Mouse (Mus musculus) ES-E14 (cell line): Measurements from ENCODE around the gene Rab7b. TPM values are rescaled to one million over a fixed set of nuclear protein-coding genes. Genes with fewer than 3 reads are reported as not detected.
A peak's percentile ranks its signal among the peaks of the same experiment; 100 is the strongest.

Experiments
- DNase-seq: peaks from one replicate; pipeline ENCODE4 v3.0.0-alpha.2; 2013; ENCODE audit warnings: low read depth, low spot score
- H3K27ac ChIP-seq: 2 replicates; pipeline ENCODE4 v1.5.1; 2012; ENCODE audit warnings: low read depth, mild to moderate bottlenecking, low read length, moderate library complexity, mixed read lengths; ENCODE audit not compliant: poor library complexity, insufficient read depth, severe bottlenecking
- H3K36me3 ChIP-seq: 2 replicates; pipeline ENCODE4 v1.6.1; 2012; ENCODE audit warnings: mild to moderate bottlenecking, low read length, moderate library complexity, mixed read lengths; ENCODE audit not compliant: control insufficient read depth, poor library complexity, insufficient read depth, severe bottlenecking
- H3K4me1 ChIP-seq, 2 experiments: fragments of 150-350 bp in 1 of 2; sonication (generic) in 1 of 2; 2 replicates each; pipeline ENCODE4 v1.6.1; 2012; ENCODE audit warnings: low read length in 2 of 2, mild to moderate bottlenecking in 1 of 2, mixed read lengths in 1 of 2; ENCODE audit not compliant: control insufficient read depth in 2 of 2, insufficient read depth in 2 of 2, poor library complexity in 1 of 2
- H3K4me3 ChIP-seq, 2 experiments: fragments of 150-350 bp in 1 of 2; sonication (generic) in 1 of 2; 2 replicates each; pipeline ENCODE4 v1.5.1; 2012; ENCODE audit warnings: low read length in 2 of 2, low read depth in 1 of 2, mild to moderate bottlenecking in 1 of 2, mixed read lengths in 1 of 2; ENCODE audit not compliant: insufficient read depth in 1 of 2, poor library complexity in 1 of 2, severe bottlenecking in 1 of 2
- H3K9ac ChIP-seq: 2 replicates; pipeline ENCODE4 v1.6.1; 2012; ENCODE audit warnings: low read depth, mild to moderate bottlenecking, low read length, mixed read lengths; ENCODE audit not compliant: poor library complexity, insufficient read depth, severe bottlenecking
- H3K9me3 ChIP-seq: fragments of 150-350 bp; sonication (generic); 2 replicates; pipeline ENCODE4 v1.6.1; 2012; ENCODE audit warnings: low read depth, mild to moderate bottlenecking, low read length; ENCODE audit not compliant: control insufficient read depth, insufficient read depth
- CHD2 ChIP-seq: IDR thresholded peaks from 2 replicates; pipeline ENCODE4 v1.6.1; 2014; ENCODE audit warnings: mild to moderate bottlenecking, low read depth, low read length, inconsistent platforms
- HCFC1 ChIP-seq: IDR thresholded peaks from 2 replicates; pipeline ENCODE4 v1.6.1; 2012; ENCODE audit warnings: low read length, inconsistent platforms, borderline replicate concordance; ENCODE audit not compliant: insufficient read depth
- MAFK ChIP-seq: IDR thresholded peaks from 2 replicates; pipeline ENCODE4 v1.6.1; 2014; ENCODE audit warnings: mild to moderate bottlenecking, low read depth, low read length, inconsistent platforms; ENCODE audit not compliant: insufficient read depth
- ZC3H11A ChIP-seq: IDR thresholded peaks from 2 replicates; pipeline ENCODE4 v1.6.1; 2012; ENCODE audit warnings: low read depth, mild to moderate bottlenecking, inconsistent platforms, low read length, borderline replicate concordance
- ZNF384 ChIP-seq: IDR thresholded peaks from 2 replicates; pipeline ENCODE4 v1.6.1; 2012; ENCODE audit warnings: low read depth, low read length, inconsistent platforms
- in situ Hi-C, 2 experiments: fragments of 600-800 bp; cut with MboI; formaldehyde crosslinking; loops; one replicate each; pipeline ENCODE4 v1.15.1; 2025; ENCODE audit warnings: low sequenced_read_pairs in 2 of 2, inconsistent platforms in 1 of 2; ENCODE audit not compliant: unreplicated experiment in 2 of 2
- total RNA-seq: library from RNA; depleted of rRNA; stranded (reverse); fragments of 300-350 nt; gene quantifications from 2 replicates; pipeline ENCODE4 v1.2.3, GENCODE M21; 2012

Rab7b gene
- total RNA-seq, 1 experiment = 0.18 TPM

GRCm38 (mm10) chr1:131655601-131656000 is 32.9 kb upstream of the Rab7b start:
- DNase-seq = no peak
- Histone ChIP-seq H3K9ac (no peak overlapping the region), H3K4me1 (peaks cover 1 to 3% of the 10 kb centered on the region in 2 experiments; a peak in 1 of 4 replicates), H3K4me3 (no peak overlapping the region), H3K27ac (no peak overlapping the region), H3K9me3 (no peaks in the 10 kb centered on the region), H3K36me3 (no peaks in the 10 kb centered on the region)
- TF ChIP-seq MAFK (no peak), ZC3H11A (no peak), HCFC1 (no peak), ZNF384 (no peak), CHD2 (no peak)
- in situ Hi-C loops = no loop called here

GRCm38 (mm10) chr1:131657945-131658354 is 30.5 kb upstream of the Rab7b start:
- Histone ChIP-seq H3K36me3 (no peaks in the 10 kb centered on the region), H3K9me3 (no peaks in the 10 kb centered on the region), H3K4me1 (peaks cover 0 to 3% of the 10 kb centered on the region in 2 experiments; a peak in 1 of 4 replicates), H3K4me3 (no peak overlapping the region), H3K9ac (no peak overlapping the region; the same call in 1 of the 2 replicates), H3K27ac (no peak overlapping the region)
- peak; percentile 92 for DNase-seq
- TF ChIP-seq ZNF384 = peak; percentile 85
- no peak for TF ChIP-seq CHD2
- peak; percentile 32; the same call in 1 of the 2 replicates for TF ChIP-seq ZC3H11A
- no peak for TF ChIP-seq HCFC1
- no peak for TF ChIP-seq MAFK
- in situ Hi-C loops = no loop called here

- Histone ChIP-seq H3K4me1 (no peaks in the 10 kb centered on the region), H3K4me3 (no peak overlapping the region), H3K36me3 (no peaks in the 10 kb centered on the region), H3K9me3 (no peaks in the 10 kb centered on the region), H3K27ac (no peak overlapping the region), H3K9ac (no peak overlapping the region)
- TF ChIP-seq MAFK (no peak), HCFC1 (no peak), ZC3H11A (no peak), ZNF384 (no peak), CHD2 (no peak)
- no peak for DNase-seq
- in situ Hi-C loops = no loop called here
Observed at GRCm38 (mm10) chr1:131659512-131660085, 28.9 kb upstream of the Rab7b start.

GRCm38 (mm10) chr1:131660266-131660665 is 28.2 kb upstream of the Rab7b start:
- Histone ChIP-seq H3K36me3 (no peaks in the 10 kb centered on the region), H3K9me3 (no peaks in the 10 kb centered on the region), H3K4me3 (no peak overlapping the region), H3K27ac (no peak overlapping the region), H3K4me1 (no peaks in the 10 kb centered on the region), H3K9ac (no peak overlapping the region)
- no peak for DNase-seq
- in situ Hi-C loops = no loop called here
- TF ChIP-seq HCFC1 = no peak
- no peak for TF ChIP-seq ZC3H11A
- TF ChIP-seq ZNF384 = no peak
- no peak for TF ChIP-seq MAFK
- TF ChIP-seq CHD2 = no peak
